Mouse (Mus musculus) bone marrow, adult 2 months (tissue): ENCODE results near the gene Stk26. TPM values are rescaled to one million over a fixed set of nuclear protein-coding genes. Genes with fewer than 3 reads are reported as not detected.

Experiments used
- H3K27ac ChIP-seq: fragments of 200-500 bp; 2 replicates; pipeline ENCODE4 v1.5.1; 2012; ENCODE audit warnings: low read depth, mild to moderate bottlenecking, control low read depth, inconsistent platforms, low read length; ENCODE audit not compliant: control insufficient read depth, poor library complexity, insufficient read depth
- H3K4me1 ChIP-seq: fragments of 200-500 bp; 2 replicates; pipeline ENCODE4 v1.6.1; 2011; ENCODE audit warnings: low read length; ENCODE audit not compliant: control insufficient read depth, insufficient read depth
- H3K4me3 ChIP-seq: fragments of 200-500 bp; replicated peaks from 2 replicates; pipeline ENCODE3; 2011; ENCODE audit warnings: mild to moderate bottlenecking, low read depth, low read length, control low read depth; ENCODE audit not compliant: control insufficient read depth
- CTCF ChIP-seq: fragments of 200-500 bp; IDR thresholded peaks from 2 replicates; pipeline ENCODE4 v1.5.1; 2011; ENCODE audit warnings: low read length, control low read depth; ENCODE audit not compliant: control insufficient read depth, insufficient read depth
- POLR2A ChIP-seq: fragments of 200-500 bp; IDR thresholded peaks from 2 replicates; pipeline ENCODE4 v1.6.1; 2011; ENCODE audit warnings: low read depth, mild to moderate bottlenecking, control low read depth, low read length, borderline replicate concordance; ENCODE audit not compliant: control insufficient read depth
- WGBS: fragments of 180-500 bp; shearing (Covaris S2); methylation state at CpG from one replicate; pipeline ENCODE4 v1.1.7; 2018; 5-methylcytosine and 5-hydroxymethylcytosine counted together
- polyA plus RNA-seq: library from polyadenylated mRNA; stranded (reverse); fragments of >200 nt; gene quantifications from 2 replicates; pipeline ENCODE4 v1.2.4, GENCODE M21; 2011; ENCODE audit warnings: low replicate concordance; ENCODE audit not compliant: missing spikeins, insufficient read depth, insufficient read length

Gene Stk26
- polyA plus RNA-seq, 1 experiment = 8.6 TPM

DNA sequence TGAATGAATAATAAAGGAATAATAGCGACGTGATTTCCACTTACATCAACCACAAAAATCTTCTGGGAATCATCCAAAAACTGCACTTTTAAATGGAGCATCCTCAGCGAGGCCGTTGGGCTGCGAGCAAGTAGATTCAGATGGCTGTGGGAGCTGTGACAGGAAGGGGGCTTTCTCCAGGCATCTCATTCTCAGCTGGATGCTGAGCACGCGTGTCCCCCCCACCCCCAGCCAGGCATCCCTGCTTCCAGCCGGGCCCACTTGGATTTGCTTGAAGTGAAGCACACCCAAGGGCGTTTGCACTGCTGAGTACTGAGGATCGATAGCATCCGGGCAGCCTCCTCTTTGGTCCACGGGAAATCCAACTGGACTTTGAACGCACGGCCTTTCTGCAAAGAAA is 101.8 kb downstream of the Stk26 start, which contains the start of gene Frmd7:
Gene Frmd7 (minus strand): TSS at position 101 of the 400 bp plus-strand sequence.
- no peaks in the 10 kb centered on the region for H3K4me1 ChIP-seq
- TF ChIP-seq CTCF (no peak), POLR2A (no peak)
- no peak within 1 kb of the TSS for H3K4me3 ChIP-seq
- no peak within 1 kb of the TSS for H3K27ac ChIP-seq
- 77% methylated on average over 14 of the region's 14 CpGs for WGBS

Other genes starting within 250 kb of the Stk26 start
- not detected in 2 replicates for gene Frmd7, start 101.7 kb downstream of the Stk26 start, polyA plus RNA-seq
- 8.7 and 10.0 TPM in 2 replicates for gene Rap2c, start 177.0 kb downstream of the Stk26 start, polyA plus RNA-seq